Mouse (Mus musculus): ENCODE data around the gene Eya4. TPM values are rescaled to one million over a fixed set of nuclear protein-coding genes. Genes with fewer than 3 reads are reported as not detected.
A peak's percentile ranks its signal among the peaks of the same experiment; 100 is the strongest.

The Eya4 gene
- polyA plus RNA-seq, 1 experiment from 2014 or later = 17.9 TPM

DNA sequence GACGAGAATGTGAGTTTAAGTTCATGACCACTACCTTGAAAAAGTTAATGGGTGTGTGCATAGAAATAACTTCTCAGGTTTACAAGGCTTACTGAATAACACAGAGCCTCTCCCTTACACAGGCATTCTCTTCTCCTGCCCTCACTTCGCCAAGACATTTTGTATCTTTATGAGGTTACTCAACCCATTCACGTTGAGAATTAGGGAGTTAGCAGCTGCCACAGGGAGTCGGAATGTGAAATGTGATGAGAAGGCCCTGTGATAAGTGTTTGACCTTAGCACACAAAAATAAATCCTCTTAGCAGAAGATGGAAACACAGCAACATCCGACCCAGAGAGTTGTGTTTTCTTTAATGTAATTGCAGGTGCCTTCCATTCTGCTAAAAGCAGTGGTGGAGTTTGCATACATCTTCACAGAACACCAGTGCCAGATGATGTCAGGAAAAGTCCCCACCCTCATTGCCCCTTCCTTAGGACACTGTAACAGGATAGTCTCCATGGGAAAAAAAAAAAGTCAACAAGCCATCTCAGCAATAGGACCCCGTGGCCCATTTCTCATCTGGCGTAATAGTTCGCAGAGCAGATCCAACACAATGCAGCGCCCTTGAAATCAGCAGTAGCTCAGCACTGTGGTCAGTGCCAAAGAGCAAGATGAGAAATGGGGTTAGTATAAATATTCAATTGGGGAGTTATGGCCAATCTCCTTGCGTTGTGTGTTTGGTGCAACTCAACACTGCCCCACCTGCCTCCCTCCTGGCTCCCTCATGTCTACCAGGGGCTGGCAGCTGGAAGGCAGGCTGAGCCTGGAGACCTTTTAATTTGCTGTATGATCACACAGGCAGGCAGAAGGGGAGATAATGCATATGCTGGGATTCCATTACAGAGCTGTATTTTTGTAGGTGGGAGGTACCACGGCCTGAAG is 168.8 kb downstream of the Eya4 start:
- WGBS = 77% methylated on average over 11 of the region's 11 CpGs
- no peak overlapping the region for H3K4me3 ChIP-seq
- H3K9ac ChIP-seq = no peak overlapping the region
- H3K27me3 ChIP-seq = no peaks in the 10 kb centered on the region
- no peaks in the 10 kb centered on the region for H3K36me3 ChIP-seq
- no peak overlapping the region for H3K27ac ChIP-seq
- no peaks in the 10 kb centered on the region for H3K9me3 ChIP-seq
- 0 out of 2 replicates have a peak, but pooled peaks cover 8% of the 10 kb centered on the region for H3K4me1 ChIP-seq
- ATAC-seq (ENCODE audit: insufficient number of reproducible peaks, insufficient read depth, low FRiP score, low TSS enrichment) = no peak
- H3K4me2 ChIP-seq (replicated peaks) = no peak overlapping the region

DNA sequence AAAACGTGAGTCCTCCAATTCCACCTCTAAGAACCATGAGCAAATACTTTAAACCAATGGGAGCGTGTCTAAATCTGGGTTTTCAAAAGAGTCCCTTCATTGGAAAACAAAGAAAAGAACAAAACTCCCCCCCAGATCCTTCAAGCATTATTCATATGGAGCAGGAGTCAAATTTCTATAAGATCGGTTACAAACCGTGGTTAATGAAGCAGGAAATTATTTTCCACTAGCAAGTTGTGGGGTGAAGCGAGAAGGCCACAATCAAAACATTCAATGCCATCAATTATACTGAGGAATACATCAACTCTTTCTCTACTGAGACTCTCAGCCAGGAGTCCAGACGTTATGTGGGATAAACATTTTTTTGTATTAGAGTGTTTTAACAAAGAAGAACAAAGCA is 171.3 kb downstream of the Eya4 start:
- 34% methylated on average over 6 of the region's 6 CpGs for WGBS
- H3K27me3 ChIP-seq = no peaks in the 10 kb centered on the region
- no peak overlapping the region for H3K4me2 ChIP-seq (replicated peaks)
- ATAC-seq (ENCODE audit: insufficient number of reproducible peaks, insufficient read depth, low FRiP score, low TSS enrichment) = no peak
- no peak overlapping the region for H3K27ac ChIP-seq
- H3K4me1 ChIP-seq = 0 out of 2 replicates have a peak, but pooled peaks cover 8% of the 10 kb centered on the region
- no peaks in the 10 kb centered on the region for H3K9me3 ChIP-seq
- no peak overlapping the region for H3K9ac ChIP-seq
- no peak overlapping the region for H3K4me3 ChIP-seq
- H3K36me3 ChIP-seq = no peaks in the 10 kb centered on the region

DNA sequence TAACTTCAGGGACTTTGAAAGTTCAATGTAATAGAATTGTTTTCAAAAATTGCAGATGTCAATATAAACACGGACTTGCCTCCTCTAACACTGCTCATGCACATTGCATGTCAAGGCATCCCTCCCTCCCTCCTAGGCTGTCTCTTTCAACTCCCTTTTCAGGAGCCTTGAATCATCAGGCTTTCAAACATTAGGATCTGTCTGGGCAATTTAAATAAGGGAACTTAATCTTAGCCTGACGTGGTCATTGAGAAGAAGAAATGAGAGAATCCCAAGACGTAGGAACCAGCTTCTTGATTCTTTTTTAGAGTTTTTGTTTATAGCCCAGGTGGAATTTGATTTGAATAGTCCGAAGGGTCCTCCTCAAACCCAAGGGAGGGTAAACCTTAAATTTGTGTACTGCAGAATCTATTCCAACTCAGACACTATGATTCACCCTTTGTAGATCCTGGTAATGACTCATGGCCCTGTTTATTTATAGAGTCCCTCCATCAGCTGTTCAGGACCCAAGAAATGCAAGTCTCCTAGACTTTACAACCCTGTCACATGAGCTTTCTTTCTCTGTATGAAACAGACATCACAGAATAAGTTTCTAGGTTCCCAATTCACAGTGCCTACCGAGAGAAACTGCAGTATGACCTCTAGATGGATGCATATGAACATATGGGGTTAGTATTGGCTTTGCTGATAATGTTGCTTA is 173.1 kb downstream of the Eya4 start:
- 74% methylated on average over 5 of the region's 5 CpGs for WGBS
- Histone ChIP-seq H3K27me3 (no peaks in the 10 kb centered on the region), H3K4me3 (no peak overlapping the region), H3K4me2 (replicated peaks) (no peak overlapping the region), H3K9ac (no peak overlapping the region), H3K4me1 (0 out of 2 replicates have a peak, but pooled peaks cover 8% of the 10 kb centered on the region), H3K27ac (0 out of 2 replicates have a peak overlapping the region, but pooled peaks have one; percentile 5), H3K36me3 (no peaks in the 10 kb centered on the region), H3K9me3 (no peaks in the 10 kb centered on the region)
- ATAC-seq (ENCODE audit: insufficient number of reproducible peaks, insufficient read depth, low FRiP score, low TSS enrichment) = no peak

DNA sequence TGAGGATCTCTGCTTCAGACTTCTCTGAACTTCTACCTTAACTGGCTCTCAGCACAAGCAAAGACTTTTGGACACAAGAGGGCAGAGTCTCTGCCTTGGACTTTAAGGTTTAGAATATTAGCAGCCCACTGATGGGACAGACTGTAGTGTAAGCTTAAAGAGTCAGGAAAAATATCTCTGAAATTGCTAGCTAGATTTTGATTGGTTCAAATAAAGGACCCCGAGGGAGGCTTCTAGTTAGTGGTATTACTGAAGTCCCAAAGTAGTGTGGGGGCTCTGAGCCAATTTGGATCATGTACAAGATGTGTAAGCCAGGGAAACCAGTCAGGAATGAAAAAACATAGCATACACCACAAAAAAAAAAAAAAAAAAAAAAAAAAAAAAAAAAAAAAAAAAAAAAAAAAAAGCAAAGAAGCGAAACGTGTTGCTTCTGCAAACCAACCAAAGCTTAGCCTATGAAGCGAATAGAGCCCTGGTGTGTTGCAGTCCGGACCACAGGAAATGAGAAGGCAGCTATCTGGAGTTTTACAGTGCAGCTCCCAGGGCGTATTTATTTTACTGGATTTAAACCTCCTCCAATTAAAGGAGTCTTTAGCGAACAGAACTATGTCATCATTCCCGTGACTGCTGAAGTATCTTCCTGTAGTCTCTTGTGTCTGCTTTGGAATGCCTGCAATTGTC is 173.8 kb downstream of the Eya4 start:
- no peaks in the 10 kb centered on the region for H3K27me3 ChIP-seq
- 0 out of 2 replicates have a peak, but pooled peaks cover 8% of the 10 kb centered on the region for H3K4me1 ChIP-seq
- 69% methylated on average over 8 of the region's 8 CpGs for WGBS
- 0 out of 2 replicates have a peak overlapping the region, but pooled peaks have one; percentile 5 for H3K27ac ChIP-seq
- no peaks in the 10 kb centered on the region for H3K9me3 ChIP-seq
- no peak for ATAC-seq (ENCODE audit: insufficient number of reproducible peaks, insufficient read depth, low FRiP score, low TSS enrichment)
- no peak overlapping the region for H3K9ac ChIP-seq
- no peak overlapping the region for H3K4me2 ChIP-seq (replicated peaks)
- no peaks in the 10 kb centered on the region for H3K36me3 ChIP-seq
- H3K4me3 ChIP-seq = no peak overlapping the region

DNA sequence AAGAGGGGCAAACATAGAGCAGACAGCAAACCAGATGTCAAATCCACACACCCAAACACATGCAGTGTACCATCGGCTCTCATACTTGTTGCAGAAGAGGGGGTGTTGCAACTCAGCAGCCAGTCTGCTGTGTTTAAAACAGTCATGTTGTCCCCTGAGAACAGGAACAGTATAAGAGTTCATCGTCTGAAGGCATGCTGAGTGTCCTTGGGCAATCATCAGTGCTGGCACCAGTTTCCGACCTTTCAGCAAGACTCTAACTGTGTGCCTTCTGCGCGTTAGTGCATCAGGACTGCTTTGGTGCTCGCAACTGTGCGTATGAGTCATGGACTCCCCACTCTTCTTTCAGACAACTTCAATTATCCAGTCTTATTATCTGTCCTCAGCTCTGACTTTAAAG is 179.0 kb downstream of the Eya4 start:
- Histone ChIP-seq H3K4me1 (no peaks in the 10 kb centered on the region), H3K4me2 (replicated peaks) (no peak overlapping the region), H3K4me3 (no peak overlapping the region), H3K9ac (no peak overlapping the region), H3K27me3 (no peaks in the 10 kb centered on the region), H3K27ac (no peak overlapping the region), H3K9me3 (no peaks in the 10 kb centered on the region), H3K36me3 (no peaks in the 10 kb centered on the region)
- 78% methylated on average over 7 of the region's 7 CpGs for WGBS
- ATAC-seq (ENCODE audit: insufficient number of reproducible peaks, insufficient read depth, low FRiP score, low TSS enrichment) = no peak

DNA sequence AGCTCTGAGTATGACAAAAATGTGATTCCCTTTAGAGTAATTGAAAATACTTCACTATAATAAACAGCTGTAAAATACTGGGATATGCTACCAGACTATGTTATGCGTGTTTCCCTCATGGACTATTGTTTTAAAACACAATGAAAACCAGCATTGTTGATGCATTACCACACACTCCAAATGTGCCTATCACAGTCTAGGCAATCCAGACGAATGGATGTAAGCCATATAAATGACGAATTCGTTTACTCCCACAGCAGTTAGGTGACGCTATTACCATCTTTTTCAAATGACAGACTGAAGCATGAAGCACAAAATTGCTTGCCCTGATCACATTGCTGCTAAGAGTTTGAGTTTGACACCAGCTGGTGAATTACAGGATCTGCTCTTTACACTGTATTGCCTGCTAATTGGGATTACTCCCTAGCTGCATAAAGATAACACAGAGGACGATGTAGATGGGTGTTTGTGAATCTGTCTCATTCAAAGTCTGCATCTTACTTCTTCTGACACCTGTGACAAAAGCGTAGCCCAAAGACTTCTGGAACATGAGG is 185.4 kb downstream of the Eya4 start:
- no peak for ATAC-seq (ENCODE audit: insufficient number of reproducible peaks, insufficient read depth, low FRiP score, low TSS enrichment)
- WGBS = 72% methylated on average over 7 of the region's 7 CpGs
- no peak overlapping the region for H3K9ac ChIP-seq

DNA sequence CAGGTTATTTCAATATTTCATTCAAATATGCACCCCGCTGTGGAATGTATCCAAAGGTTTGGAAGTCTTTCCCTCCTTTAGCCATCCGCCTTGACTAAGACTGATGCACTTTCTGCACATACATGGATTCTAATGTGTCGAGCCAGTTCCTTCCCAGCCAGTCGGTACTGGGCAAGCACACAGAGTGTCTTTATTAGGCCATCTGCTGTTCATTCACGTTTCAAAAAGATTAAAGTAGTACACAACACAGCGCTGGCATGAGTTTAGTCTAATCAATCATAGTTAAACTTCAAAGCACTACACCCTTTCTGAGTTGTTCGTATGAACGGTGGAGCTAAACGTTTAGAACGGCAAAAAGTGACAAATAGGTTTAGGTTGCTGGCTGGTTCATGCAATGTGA is 190.7 kb downstream of the Eya4 start:
- H3K9me3 ChIP-seq = no peaks in the 10 kb centered on the region
- no peak overlapping the region for H3K4me2 ChIP-seq (replicated peaks)
- 35% methylated on average over 10 of the region's 10 CpGs for WGBS
- H3K36me3 ChIP-seq = peaks cover 10% of the 10 kb centered on the region; the same call in 1 of the 2 replicates
- peaks cover 12% of the 10 kb centered on the region for H3K4me1 ChIP-seq
- no peak overlapping the region for H3K27ac ChIP-seq
- no peak for ATAC-seq (ENCODE audit: insufficient number of reproducible peaks, insufficient read depth, low FRiP score, low TSS enrichment)
- no peaks in the 10 kb centered on the region for H3K27me3 ChIP-seq
- H3K4me3 ChIP-seq = no peak overlapping the region
- H3K9ac ChIP-seq = no peak overlapping the region

More for the DNA sequence above, 185.4 kb downstream of the Eya4 start:
- H3K4me1 ChIP-seq = peaks cover 10% of the 10 kb centered on the region; the same call in 1 of the 2 replicates
- H3K4me2 ChIP-seq (replicated peaks) = no peak overlapping the region
- no peaks in the 10 kb centered on the region for H3K36me3 ChIP-seq
- no peaks in the 10 kb centered on the region for H3K27me3 ChIP-seq
- no peak overlapping the region for H3K27ac ChIP-seq
- H3K4me3 ChIP-seq = no peak overlapping the region
- H3K9me3 ChIP-seq = no peaks in the 10 kb centered on the region

DNA sequence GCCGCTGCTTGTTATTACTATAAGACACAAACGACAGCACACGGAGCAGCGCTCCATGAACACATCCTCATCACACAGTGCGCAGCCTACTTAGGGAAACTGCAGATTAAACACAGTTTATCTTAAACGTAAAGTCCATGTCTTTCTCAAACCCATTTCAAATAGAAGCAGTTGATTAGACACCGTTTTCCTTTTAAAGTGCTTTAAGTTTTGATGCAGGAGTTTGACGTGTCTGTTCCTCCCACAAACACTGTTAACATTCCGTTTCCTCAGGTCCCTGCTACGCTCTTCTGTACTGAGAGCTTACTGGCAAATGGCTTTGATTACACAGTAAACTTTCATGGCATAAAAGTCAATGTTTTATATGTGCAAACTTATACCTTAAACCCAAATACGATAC is 191.4 kb downstream of the Eya4 start:
- peaks cover 10% of the 10 kb centered on the region; the same call in 1 of the 2 replicates for H3K36me3 ChIP-seq
- H3K4me3 ChIP-seq = no peak overlapping the region
- H3K9ac ChIP-seq = no peak overlapping the region
- H3K4me2 ChIP-seq (replicated peaks) = no peak overlapping the region
- 51% methylated on average over 11 of the region's 11 CpGs for WGBS
- ATAC-seq (ENCODE audit: insufficient number of reproducible peaks, insufficient read depth, low FRiP score, low TSS enrichment) = no peak
- H3K9me3 ChIP-seq = no peaks in the 10 kb centered on the region
- H3K27me3 ChIP-seq = no peaks in the 10 kb centered on the region
- H3K27ac ChIP-seq = no peak overlapping the region
- H3K4me1 ChIP-seq = peaks cover 12% of the 10 kb centered on the region

DNA sequence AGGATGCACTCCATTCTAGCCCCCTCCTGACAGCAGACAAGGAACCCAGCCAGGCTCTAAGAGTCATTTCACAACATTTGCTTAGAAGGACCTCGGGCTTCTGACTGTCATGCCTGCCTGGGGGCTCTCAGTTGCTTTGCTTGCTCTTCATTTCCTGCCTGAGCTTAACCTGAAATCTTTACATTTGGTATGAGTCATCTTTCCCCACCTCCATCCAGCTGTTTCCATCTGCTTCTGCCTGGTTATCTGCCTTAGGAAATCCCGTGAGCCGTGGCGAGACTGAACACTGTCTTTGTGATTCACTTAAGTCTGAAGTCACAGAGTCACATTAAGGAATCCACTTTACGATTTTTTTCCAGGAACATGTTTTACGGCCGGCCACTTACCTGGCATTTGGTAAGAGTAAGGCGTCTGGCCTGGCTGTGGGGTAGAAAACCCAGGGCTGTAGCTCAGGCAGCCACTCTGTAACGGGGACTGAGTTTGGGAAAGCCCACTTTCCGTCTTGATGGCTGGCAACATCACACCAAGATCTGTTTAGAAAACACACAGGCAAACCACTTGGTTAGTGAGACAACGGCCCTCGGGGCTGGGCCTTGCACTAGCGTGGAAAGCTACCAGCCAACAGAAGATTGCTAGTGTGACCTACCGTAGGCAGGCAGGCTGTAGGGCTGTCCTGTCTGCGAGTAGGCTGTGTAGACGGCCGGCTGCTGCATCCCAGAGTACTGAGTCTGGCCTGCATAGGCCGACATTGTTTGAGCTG is 193.5 kb downstream of the Eya4 start:
- Histone ChIP-seq H3K4me2 (replicated peaks) (no peak overlapping the region), H3K27me3 (no peaks in the 10 kb centered on the region), H3K9ac (no peak overlapping the region), H3K9me3 (no peaks in the 10 kb centered on the region), H3K36me3 (peaks cover 12% of the 10 kb centered on the region), H3K4me3 (no peak overlapping the region), H3K27ac (0 out of 2 replicates have a peak overlapping the region, but pooled peaks have one; percentile 36), H3K4me1 (peaks cover 12% of the 10 kb centered on the region)
- WGBS = 72% methylated on average over 18 of the region's 18 CpGs
- no peak for ATAC-seq (ENCODE audit: insufficient number of reproducible peaks, insufficient read depth, low FRiP score, low TSS enrichment)

DNA sequence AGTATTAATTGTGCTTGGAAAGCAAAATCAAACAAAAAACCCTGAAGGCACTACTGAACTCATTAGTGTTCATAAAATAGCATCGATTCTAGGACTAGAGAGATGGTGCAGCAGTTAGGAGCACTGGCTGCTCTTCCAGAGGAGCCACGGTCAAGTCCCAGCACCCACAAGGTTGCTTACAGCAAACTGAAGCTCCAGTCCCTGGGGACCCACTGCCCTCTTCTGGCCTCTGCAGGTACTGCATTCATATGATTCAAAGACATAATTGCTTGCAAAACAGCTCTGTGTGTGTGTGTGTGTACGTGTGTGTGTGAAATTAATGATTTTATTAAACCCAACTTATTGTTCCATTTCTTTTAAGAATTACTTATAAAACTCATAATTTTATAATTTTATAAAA is 200.2 kb downstream of the Eya4 start:
- no peaks in the 10 kb centered on the region for H3K4me1 ChIP-seq
- ATAC-seq (ENCODE audit: insufficient number of reproducible peaks, insufficient read depth, low FRiP score, low TSS enrichment) = no peak
- no peaks in the 10 kb centered on the region for H3K9me3 ChIP-seq
- H3K27me3 ChIP-seq = no peaks in the 10 kb centered on the region
- H3K4me2 ChIP-seq (replicated peaks) = no peak overlapping the region
- no peak overlapping the region for H3K27ac ChIP-seq
- WGBS = 95% methylated on average over 3 of the region's 3 CpGs
- no peak overlapping the region for H3K9ac ChIP-seq
- H3K4me3 ChIP-seq = no peak overlapping the region
- H3K36me3 ChIP-seq = peaks cover 13% of the 10 kb centered on the region

DNA sequence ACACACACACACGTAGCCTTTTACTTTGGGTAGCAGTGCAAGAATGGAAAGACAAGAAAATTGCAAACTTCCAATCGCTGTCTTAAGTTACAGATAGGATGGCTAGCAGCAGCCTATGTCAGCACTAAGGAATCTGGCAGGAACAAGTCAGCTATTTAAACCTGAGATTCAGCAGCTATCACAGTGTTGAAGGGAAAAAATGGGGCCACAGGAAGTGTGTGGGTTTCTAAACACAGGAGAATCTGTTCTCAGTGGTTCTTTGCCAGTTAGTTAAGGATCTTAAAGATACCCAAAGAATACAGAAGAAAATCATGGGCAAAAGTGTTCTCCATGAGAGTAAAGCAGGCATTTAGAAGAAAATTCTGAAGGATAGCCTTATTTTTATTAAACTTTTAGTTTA is 206.0 kb downstream of the Eya4 start:
- no peaks in the 10 kb centered on the region for H3K4me1 ChIP-seq
- no peaks in the 10 kb centered on the region for H3K36me3 ChIP-seq
- H3K4me2 ChIP-seq (replicated peaks) = no peak overlapping the region
- no peaks in the 10 kb centered on the region for H3K9me3 ChIP-seq
- no peak for ATAC-seq (ENCODE audit: insufficient number of reproducible peaks, insufficient read depth, low FRiP score, low TSS enrichment)
- 35% methylated on average over 2 of the region's 2 CpGs for whole genome bisulfite sequencing
- no peak overlapping the region for H3K9ac ChIP-seq
- no peak overlapping the region; the same call in 1 of the 2 replicates for H3K27ac ChIP-seq
- no peaks in the 10 kb centered on the region for H3K27me3 ChIP-seq
- no peak overlapping the region for H3K4me3 ChIP-seq

All from embryonic facial prominence, embryonic 12.5 days (tissue).